Mouse (Mus musculus) T-cell, adult 2 months (primary cell): ENCODE measurements around the gene Pstpip1.

Experiments
- DNase-seq: peaks from one replicate; pipeline ENCODE4 v3.0.0; 2022; ENCODE audit warnings: low spot score

Gene Pstpip1

DNA sequence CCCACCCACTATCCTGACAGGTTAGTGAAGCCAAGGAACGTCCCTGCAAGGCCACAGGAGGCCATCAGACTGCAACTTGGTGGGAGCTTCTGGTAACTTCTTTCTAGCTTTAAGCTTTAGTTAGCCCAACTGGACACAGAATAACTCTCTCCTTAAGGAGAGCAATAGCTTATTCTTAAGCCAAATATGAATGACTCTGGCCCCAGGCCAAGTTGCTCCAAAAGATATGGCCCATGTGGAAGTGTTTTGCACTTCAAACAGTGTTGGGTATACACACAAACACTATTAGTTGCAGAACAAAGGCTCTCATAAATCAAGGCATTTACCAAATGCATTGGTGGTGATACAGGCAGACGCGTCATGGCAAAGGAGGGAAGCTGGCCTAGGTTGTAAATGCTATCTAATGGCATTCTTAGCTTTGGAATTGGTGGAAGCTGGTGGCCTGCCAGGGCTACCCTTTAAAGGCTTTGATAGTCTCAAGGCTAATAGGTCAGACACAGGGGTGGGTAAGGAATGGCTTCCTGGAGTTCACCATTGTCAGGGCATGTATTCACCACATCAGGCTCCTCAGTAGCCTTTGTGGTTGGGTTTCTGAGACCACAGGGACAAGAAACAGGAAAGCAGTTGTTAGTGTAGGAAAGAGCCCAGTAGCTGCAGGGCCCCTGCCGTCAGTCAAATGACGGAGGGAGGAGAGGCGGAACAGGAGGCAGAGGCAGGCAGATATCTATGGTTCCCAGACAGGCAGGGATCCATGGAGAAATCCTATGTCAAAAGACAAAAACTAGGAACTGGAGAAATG is 16.7 kb downstream of the Pstpip1 start:
- no peak for DNase-seq

DNA sequence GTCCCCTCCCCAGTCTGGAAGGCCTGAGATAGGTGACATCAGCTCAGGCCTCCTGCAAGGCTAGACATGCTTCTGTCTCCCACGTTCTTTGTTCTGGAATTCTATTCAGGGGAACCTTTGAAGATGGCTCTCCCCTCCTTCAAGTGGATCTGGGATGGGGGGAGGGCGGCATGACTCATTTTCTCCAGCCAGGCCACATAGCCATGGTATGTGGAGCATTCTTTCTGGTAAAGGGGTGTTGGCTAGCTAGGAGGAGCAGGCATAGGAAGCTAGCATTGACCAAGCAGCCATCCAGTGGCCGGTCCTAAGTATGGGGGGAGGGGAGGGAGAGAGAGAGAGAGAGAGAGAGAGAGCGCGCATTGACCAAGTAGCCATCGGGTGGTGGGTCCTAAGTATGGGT is 17.8 kb downstream of the Pstpip1 start:
- DNase-seq, result no peak

DNA sequence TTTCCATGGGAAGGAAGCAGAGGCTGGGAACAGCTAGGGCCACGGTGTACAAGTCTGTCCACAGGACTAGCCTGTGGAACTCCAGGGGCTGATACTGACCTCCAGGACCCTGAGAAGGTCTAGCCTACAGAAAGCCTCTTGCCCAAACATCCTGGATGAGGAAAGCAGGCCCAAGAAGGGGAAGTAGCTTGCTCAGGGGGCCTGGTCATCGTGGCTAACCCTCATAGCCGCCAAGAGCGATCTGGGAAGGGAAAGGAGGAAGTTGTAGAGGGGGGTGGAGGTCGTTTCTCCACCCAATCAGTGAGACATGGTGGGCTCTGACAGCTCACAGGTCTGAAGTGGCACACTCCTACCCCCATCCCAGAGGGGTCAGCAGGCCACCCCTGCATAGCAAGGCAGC is 18.4 kb downstream of the Pstpip1 start:
- no peak for DNase-seq

- no peak for DNase-seq
Observed at GRCm38 (mm10) chr9:56118091-56118490, 28.3 kb downstream of the Pstpip1 start.

- peak; percentile 68 for DNase-seq
Observed at GRCm38 (mm10) chr9:56118582-56118981, 28.8 kb downstream of the Pstpip1 start.

GRCm38 (mm10) chr9:56119651-56120050 is 29.9 kb downstream of the Pstpip1 start:
- DNase-seq, result no peak

GRCm38 (mm10) chr9:56121097-56121496 is 31.3 kb downstream of the Pstpip1 start:
- DNase-seq, result no peak

DNA sequence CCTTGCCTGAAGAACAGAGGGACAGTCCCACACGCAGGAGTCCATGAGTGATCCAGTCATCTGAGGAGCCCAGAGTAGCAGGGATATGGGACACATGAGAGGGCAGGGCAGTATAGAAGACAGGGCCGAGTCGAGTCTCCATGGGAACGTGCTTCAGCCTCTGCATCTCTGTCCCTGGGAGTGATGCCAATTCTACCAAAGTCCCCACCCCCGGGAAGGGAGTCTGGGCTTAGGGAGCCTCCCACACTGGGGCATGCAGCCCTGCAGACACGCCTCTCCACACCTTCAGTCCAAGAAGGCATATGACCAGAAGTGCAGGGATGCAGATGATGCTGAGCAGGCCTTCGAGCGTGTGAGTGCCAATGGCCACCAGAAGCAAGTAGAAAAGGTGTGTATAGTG is 33.2 kb downstream of the Pstpip1 start:
- DNase-seq, result no peak

- no peak for DNase-seq
Observed at GRCm38 (mm10) chr9:56123613-56124012, 33.9 kb downstream of the Pstpip1 start.

DNA sequence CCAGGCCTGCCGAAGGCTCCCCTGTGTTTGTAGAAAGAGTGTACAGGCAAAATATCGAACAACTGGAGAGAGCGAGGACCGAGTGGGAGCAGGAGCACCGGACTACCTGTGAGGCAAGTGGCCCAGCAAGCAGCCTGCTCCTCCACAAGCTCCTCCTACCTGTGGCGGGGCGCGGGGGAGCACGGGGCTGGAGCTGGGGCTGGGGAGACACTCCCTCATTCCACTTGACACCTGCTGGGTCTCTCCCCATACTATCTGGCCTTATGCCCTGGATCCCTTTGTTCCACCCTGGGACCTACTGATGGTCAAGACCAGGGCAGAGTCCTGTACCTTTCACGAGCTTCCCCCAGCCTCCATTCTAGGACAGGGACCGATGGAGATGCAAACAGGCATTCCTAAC is 34.8 kb downstream of the Pstpip1 start:
- DNase-seq, result no peak

DNA sequence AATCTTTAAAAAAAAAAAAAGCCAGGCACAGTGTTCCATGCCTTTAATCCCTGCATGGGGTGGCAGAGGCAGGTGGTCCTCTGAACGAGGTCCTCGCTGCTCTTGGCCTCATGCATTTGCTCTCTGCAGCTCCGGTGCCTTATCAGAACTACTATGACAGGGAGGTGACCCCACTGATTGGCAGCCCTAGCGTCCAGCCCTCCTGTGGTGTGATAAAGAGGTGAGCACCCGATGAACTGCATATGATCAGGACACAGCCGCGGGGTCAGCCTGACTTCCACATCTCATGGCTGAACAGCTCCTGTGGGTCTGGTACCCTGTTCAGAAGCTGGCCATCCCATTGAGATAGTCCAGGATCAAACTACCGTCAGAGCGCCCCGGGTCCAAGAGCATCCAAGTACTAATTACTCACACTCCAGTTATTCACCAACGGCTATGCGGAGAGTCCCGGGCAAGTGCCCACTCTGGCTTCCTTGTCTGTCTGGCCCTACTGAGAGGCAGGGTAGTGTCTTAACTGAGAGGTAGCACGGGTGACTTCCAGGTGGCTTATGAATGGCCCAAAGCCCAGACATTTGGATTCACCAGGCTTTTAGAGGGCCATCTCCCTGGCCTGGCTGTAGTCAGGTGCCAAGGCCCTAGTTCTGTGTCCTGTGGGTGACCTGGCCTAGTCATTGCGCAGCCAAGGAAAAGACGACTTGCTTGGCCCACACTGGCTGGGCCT is 36.9 kb downstream of the Pstpip1 start:
- no peak for DNase-seq

DNA sequence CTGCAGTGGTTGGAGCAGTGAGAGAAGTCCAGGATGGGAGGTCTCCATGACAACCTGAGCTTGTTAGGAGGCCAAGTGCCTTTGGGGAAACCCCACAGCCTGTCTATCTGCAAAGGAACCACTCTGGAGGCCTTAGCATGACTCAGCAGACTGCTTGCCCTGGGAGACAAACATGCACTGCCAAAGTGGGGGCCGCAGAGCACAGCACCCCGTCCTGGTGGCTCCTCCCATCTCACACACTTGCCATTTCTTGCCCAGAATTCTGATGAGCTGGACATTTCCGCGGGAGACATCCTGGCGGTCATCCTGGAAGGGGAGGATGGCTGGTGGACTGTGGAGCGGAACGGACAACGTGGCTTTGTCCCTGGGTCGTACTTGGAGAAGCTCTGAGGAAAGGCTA is 38.6 kb downstream of the Pstpip1 start:
- DNase-seq, result no peak

DNA sequence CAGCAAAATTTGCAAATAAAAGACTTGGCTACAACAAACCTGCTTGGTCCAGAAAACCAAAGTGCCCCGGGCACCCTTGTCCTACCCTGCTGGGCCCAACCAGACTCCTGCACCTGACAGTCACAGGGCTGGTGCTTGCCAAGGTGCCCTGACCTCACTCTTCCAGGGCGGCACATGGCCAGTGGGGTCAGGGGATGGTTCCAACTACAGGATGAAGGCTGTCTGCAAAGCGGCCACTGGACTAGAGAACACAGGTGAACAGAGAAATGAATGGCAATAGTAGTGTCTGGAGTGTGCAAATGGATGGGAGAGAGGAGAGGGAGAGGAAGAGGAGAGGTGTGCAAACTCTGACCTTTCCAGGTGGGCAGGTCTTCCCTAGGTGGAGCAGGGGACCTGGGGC is 40.2 kb downstream of the Pstpip1 start:
- no peak for DNase-seq

DNA sequence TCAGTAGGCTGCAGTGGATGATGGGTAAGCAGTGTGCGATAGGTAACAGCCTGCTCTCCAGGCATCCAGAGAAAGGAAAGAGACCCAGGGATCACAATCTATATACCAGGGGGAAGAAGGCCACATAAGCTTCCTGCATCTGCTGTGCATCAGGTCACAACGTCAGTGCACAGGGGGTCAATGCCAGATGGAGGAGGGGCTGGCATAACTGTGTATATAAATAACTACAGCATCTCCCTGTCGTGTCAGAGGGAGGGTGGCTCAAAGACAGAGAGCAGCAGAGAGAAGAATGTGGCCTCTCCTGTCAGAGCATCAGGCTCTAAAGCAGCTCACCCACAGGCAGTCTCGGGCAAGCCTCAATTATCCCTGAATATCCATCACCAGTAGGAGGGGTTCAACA is 40.8 kb downstream of the Pstpip1 start:
- DNase-seq, result no peak

DNA sequence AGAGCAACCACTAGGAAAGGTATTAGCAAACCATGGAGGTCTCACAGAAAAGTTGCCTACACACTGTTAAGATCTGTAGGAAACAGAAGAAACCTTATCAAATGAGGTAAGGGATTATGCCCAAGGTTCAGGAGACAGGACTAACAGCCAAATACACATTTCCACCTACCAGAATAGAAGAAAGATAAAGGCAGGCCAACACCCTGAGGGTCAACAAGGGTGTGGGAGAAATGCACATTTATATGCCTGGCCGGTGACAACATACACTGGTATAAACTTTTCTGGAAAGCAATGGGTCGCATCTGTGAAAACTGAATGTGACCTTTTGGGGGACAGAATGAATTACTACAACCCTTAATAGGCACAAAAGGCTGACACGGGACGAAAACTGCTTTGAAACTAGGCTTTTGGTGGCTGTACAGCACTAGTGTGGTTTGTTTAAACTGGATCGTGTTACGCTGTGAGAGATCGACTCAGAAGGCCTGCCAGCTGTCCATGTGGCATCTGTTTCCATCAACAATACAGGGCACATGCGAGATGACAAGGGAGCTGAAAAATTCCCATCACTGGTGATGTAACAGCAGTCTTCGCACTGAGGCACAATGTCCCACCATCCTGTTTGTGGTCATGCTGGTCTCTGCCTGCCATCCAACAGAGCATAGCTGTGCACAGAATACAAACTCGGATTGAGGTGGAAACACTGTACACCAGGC is 42.2 kb downstream of the Pstpip1 start:
- DNase-seq, result no peak

DNA sequence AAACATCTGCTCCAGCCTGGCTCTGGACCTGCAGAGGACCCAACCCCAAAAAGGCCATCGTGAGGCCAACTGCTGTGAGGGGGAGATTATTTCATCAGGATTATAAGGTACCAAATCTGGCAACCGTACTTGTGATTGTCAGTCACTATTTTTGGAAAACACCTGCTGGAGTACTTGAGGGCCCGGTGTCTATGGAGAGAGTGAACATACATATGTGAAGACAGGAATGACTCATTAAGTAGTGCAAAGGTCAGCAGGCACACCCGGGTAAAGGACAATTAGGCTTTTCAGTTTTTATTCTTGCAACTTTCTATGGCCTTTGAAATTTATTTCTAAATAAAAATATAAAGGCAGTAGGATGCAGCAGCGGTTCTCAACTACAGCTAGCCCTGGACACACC is 44.2 kb downstream of the Pstpip1 start:
- no peak for DNase-seq

- no peak for DNase-seq
Observed at GRCm38 (mm10) chr9:56134614-56135013, 44.9 kb downstream of the Pstpip1 start.

- DNase-seq, result no peak
Observed at GRCm38 (mm10) chr9:56135590-56136197, 45.9 kb downstream of the Pstpip1 start.

GRCm38 (mm10) chr9:56141776-56142175 is 52.0 kb downstream of the Pstpip1 start:
- DNase-seq, result no peak

DNA sequence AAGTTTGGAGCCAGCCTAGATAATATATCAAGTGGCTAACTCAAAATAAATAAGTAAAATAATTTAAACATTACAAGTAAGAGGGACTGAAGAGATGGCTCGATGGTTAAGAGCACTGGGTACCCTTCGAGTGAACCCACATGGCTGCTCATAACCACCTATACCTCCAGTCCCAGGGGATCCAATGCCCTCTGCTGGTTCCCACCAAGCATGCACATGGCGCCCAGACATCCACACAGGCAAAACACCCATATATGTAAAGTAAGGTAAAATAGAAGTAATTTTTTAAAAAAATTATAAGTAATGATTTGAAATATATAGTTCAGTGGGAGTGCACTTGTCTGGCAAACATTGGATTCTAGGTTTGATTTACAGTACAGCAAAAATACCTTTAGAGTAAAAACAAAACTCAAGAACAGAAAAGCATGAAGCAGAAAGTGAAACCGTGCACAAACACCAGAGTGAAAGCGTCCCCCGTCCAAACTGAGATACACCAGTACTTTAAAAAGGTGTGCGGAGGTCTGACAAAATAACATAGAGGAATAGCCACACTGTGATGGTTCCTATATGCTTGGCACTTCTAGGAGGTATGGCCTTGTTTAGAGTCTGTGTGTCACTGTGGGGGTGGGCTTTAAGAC is 54.7 kb downstream of the Pstpip1 start:
- no peak for DNase-seq

DNA sequence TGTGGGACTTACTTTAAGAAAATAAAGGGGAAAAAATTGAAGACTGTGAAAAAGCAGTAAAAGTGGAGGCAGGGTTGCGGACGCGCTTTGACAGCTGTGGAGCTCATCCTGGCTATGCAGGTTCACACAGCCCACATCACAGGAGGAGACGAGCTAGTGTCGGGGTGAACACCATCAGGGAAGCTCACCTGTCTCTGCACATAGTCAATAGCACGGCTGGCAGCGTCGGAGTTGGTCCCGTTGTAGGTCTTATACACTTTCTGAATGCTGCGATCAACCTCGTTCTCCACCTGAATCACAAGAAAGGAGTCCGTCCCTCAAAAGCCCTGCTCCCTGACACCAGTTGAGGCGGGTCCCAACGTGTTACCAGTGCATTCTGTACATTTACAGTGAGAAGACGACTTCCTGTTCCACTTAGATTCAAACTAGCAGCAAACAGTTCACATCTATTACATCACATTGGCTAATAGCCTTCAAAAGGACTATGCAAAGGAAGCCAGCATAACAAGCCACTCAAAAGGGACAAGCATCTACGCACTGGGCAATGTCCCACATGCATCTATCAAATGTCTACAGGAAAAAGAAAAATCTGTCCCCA is 56.7 kb downstream of the Pstpip1 start:
- DNase-seq, result peak; percentile 20
